In genomic region chr7:84546667-84547066, GRCm38 (mm10) we compare ENCODE assay signal across 23 mouse cellular contexts. TPM values are rescaled to one million over a fixed set of nuclear protein-coding genes. Genes with fewer than 3 reads are reported as not detected.
DNase-seq lines count a peak whose midpoint lies in the region; ATAC-seq lines count a peak whose summit lies in the region.
"Had no signal": no experiment of that assay in that cellular context is flagged by ENCODE, and none has a peak within 500 bp of the region (broad histone marks: within the 10 kb centered on the region; RNA-seq: fewer than 3 reads in every experiment).

No protein-coding gene starts in this region.

- H3K36me3 ChIP-seq in heart, embryonic 10.5 days: no peaks in the 10 kb centered on the region
- no peaks in the 10 kb centered on the region for H3K36me3 ChIP-seq in heart, embryonic 12.5 days
- no peaks in the 10 kb centered on the region for H3K36me3 ChIP-seq in midbrain, embryonic 11.5 days (ENCODE audit: control insufficient read depth, insufficient read depth, low read length)
- H3K36me3 ChIP-seq in midbrain, embryonic 15.5 days (replicated peaks): no peaks in the 10 kb centered on the region
- H3K36me3 ChIP-seq in hindbrain, embryonic 16.5 days (ENCODE audit: control insufficient read depth, insufficient read depth, low read length): no peaks in the 10 kb centered on the region
- H3K36me3 ChIP-seq: embryonic facial prominence, embryonic 15.5 days; forebrain, embryonic 12.5 days; limb, embryonic 10.5 days; midbrain, embryonic 13.5 days had no signal

- 70% methylated on average over 4 of the region's 4 CpGs for WGBS in heart, embryonic 10.5 days
- WGBS in heart, embryonic 12.5 days: 70% methylated on average over 4 of the region's 4 CpGs
- WGBS in midbrain, embryonic 11.5 days: 82% methylated on average over 4 of the region's 4 CpGs
- 87% methylated on average over 4 of the region's 4 CpGs for WGBS in midbrain, embryonic 15.5 days
- 74% methylated on average over 4 of the region's 4 CpGs for WGBS in hindbrain, embryonic 16.5 days

- no peaks in the 10 kb centered on the region for H3K9me3 ChIP-seq in heart, embryonic 10.5 days
- no peaks in the 10 kb centered on the region for H3K9me3 ChIP-seq in heart, embryonic 12.5 days (replicated peaks)
- no peaks in the 10 kb centered on the region for H3K9me3 ChIP-seq in midbrain, embryonic 11.5 days (ENCODE audit: control insufficient read depth, low read length)
- no peaks in the 10 kb centered on the region for H3K9me3 ChIP-seq in midbrain, embryonic 15.5 days
- no peaks in the 10 kb centered on the region for H3K9me3 ChIP-seq in hindbrain, embryonic 16.5 days (ENCODE audit: control insufficient read depth, low read length)
- H3K9me3 ChIP-seq: embryonic facial prominence, embryonic 15.5 days; forebrain, embryonic 12.5 days; limb, embryonic 10.5 days; midbrain, embryonic 13.5 days had no signal

- H3K27me3 ChIP-seq in heart, embryonic 10.5 days (ENCODE audit: insufficient read depth, poor library complexity, severe bottlenecking): no peaks in the 10 kb centered on the region
- H3K27me3 ChIP-seq in heart, embryonic 12.5 days (replicated peaks): no peaks in the 10 kb centered on the region
- H3K27me3 ChIP-seq in midbrain, embryonic 11.5 days (ENCODE audit: control insufficient read depth, insufficient read depth, low read length): no peaks in the 10 kb centered on the region
- no peaks in the 10 kb centered on the region for H3K27me3 ChIP-seq in midbrain, embryonic 15.5 days (replicated peaks)
- no peaks in the 10 kb centered on the region for H3K27me3 ChIP-seq in hindbrain, embryonic 16.5 days (replicated peaks; ENCODE audit: control insufficient read depth, insufficient read depth, low read length)
- H3K27me3 ChIP-seq: embryonic facial prominence, embryonic 15.5 days; forebrain, embryonic 12.5 days; midbrain, embryonic 13.5 days had no signal

- no peak for ATAC-seq in heart, embryonic 12.5 days (ENCODE audit: insufficient number of reproducible peaks, low FRiP score)
- ATAC-seq in midbrain, embryonic 11.5 days (ENCODE audit: low FRiP score): no peak
- no peak for ATAC-seq in midbrain, embryonic 15.5 days (replicated peaks)
- peak; percentile 34; the same call in 1 of the 2 replicates for ATAC-seq in hindbrain, embryonic 16.5 days
- ATAC-seq: intestine, postnatal 0 days; midbrain, embryonic 13.5 days had no signal

- H3K9ac ChIP-seq in heart, embryonic 12.5 days: no peak overlapping the region
- H3K9ac ChIP-seq in midbrain, embryonic 11.5 days (ENCODE audit: low read length): no peak overlapping the region
- H3K9ac ChIP-seq in midbrain, embryonic 15.5 days: no peak overlapping the region
- H3K9ac ChIP-seq in hindbrain, embryonic 16.5 days (ENCODE audit: low read depth, low read length): no peak overlapping the region
- H3K9ac ChIP-seq: embryonic facial prominence, embryonic 15.5 days; forebrain, embryonic 12.5 days; lung, embryonic 14.5 days; midbrain, embryonic 13.5 days had no signal

- H3K4me1 ChIP-seq in heart, embryonic 10.5 days: no peaks in the 10 kb centered on the region
- H3K4me1 ChIP-seq in heart, embryonic 12.5 days (replicated peaks): no peaks in the 10 kb centered on the region
- H3K4me1 ChIP-seq in midbrain, embryonic 11.5 days (ENCODE audit: control insufficient read depth, insufficient read depth, low read length): no peaks in the 10 kb centered on the region
- H3K4me1 ChIP-seq in midbrain, embryonic 15.5 days: no peaks in the 10 kb centered on the region
- no peaks in the 10 kb centered on the region for H3K4me1 ChIP-seq in hindbrain, embryonic 16.5 days (ENCODE audit: control insufficient read depth, insufficient read depth, low read depth, low read length)
- H3K4me1 ChIP-seq: embryonic facial prominence, embryonic 15.5 days; forebrain, embryonic 12.5 days; midbrain, embryonic 13.5 days had no signal

- H3K4me3 ChIP-seq in heart, embryonic 10.5 days: no peak overlapping the region
- no peak overlapping the region for H3K4me3 ChIP-seq in heart, embryonic 12.5 days
- H3K4me3 ChIP-seq in midbrain, embryonic 11.5 days (ENCODE audit: low read depth, low read length): no peak overlapping the region
- H3K4me3 ChIP-seq in midbrain, embryonic 15.5 days: no peak overlapping the region
- no peak overlapping the region for H3K4me3 ChIP-seq in hindbrain, embryonic 16.5 days (ENCODE audit: low read length)
- H3K4me3 ChIP-seq: embryonic facial prominence, embryonic 15.5 days; forebrain, embryonic 12.5 days; limb, embryonic 10.5 days; midbrain, embryonic 13.5 days had no signal

- DNase-seq in heart, embryonic 10.5 days (ENCODE audit: low spot score): peak; percentile 51
- peak; percentile 78 for DNase-seq in midbrain, embryonic 11.5 days (ENCODE audit: low spot score, missing footprints)
- no peak for DNase-seq in spleen, postnatal 14 days (ENCODE audit: low spot score in 2 of 2)
- DNase-seq in cerebellum, adult 9-10 months: no peak
- no peak for DNase-seq in cerebellum, postnatal 4 days (ENCODE audit: low spot score in 2 of 2)
- DNase-seq: B cell, adult 2 months; cerebellum, postnatal 10 days; embryo, embryonic 11 days; gastrocnemius, postnatal 14 days; lung, embryonic 14.5 days; right cerebral cortex, postnatal 25 days had no signal

- no peak overlapping the region for H3K4me2 ChIP-seq in heart, embryonic 12.5 days
- no peak overlapping the region for H3K4me2 ChIP-seq in midbrain, embryonic 11.5 days
- H3K4me2 ChIP-seq in midbrain, embryonic 15.5 days: no peak overlapping the region
- no peak overlapping the region for H3K4me2 ChIP-seq in hindbrain, embryonic 16.5 days (ENCODE audit: low read length)
- H3K4me2 ChIP-seq: embryonic facial prominence, embryonic 15.5 days; forebrain, embryonic 12.5 days; heart, embryonic 11.5 days; liver, embryonic 11.5 days; lung, embryonic 14.5 days; midbrain, embryonic 13.5 days had no signal

- H3K27ac ChIP-seq in heart, embryonic 10.5 days: no peak overlapping the region
- no peak overlapping the region for H3K27ac ChIP-seq in heart, embryonic 12.5 days (ENCODE audit: poor library complexity, severe bottlenecking)
- H3K27ac ChIP-seq in midbrain, embryonic 11.5 days (ENCODE audit: low read depth, low read length): no peak overlapping the region
- H3K27ac ChIP-seq in midbrain, embryonic 15.5 days: no peak overlapping the region
- H3K27ac ChIP-seq in hindbrain, embryonic 16.5 days (ENCODE audit: low read depth, low read length): no peak overlapping the region
- H3K27ac ChIP-seq: embryonic facial prominence, embryonic 15.5 days; forebrain, embryonic 12.5 days; limb, embryonic 10.5 days; macrophage; midbrain, embryonic 13.5 days; stomach, postnatal 0 days had no signal

RNA-seq across cellular contexts. Expression of gene Gm2115, which starts 17.9 kb away (rescaled TPM):
- 0.06 TPM in 2 replicates for polyA plus RNA-seq in heart, embryonic 10.5 days (2016; fragmentation: Nextera tagmentation; extraction: Ambion mirVana)
- 0.10 and 0.41 TPM in 2 replicates for polyA plus RNA-seq in heart, embryonic 12.5 days (2016; fragmentation: Nextera tagmentation; extraction: Ambion mirVana)
- polyA plus RNA-seq in midbrain, embryonic 11.5 days (2014; fragmentation: Nextera tagmentation; extraction: Ambion mirVana): 0.25 and 0.36 TPM in 2 replicates
- 0.86 and 1.0 TPM in 2 replicates for polyA plus RNA-seq in midbrain, embryonic 15.5 days (2015; fragmentation: Nextera tagmentation; extraction: Ambion mirVana)
- 1.9 and 2.0 TPM in 2 replicates for polyA plus RNA-seq in hindbrain, embryonic 16.5 days (2015; fragmentation: Nextera tagmentation; extraction: Ambion mirVana)
- polyA plus RNA-seq: liver, embryonic 11.5 days; macrophage had no signal

RNA-seq across cellular contexts. Expression of gene Fah, which starts 59.9 kb away (rescaled TPM):
- 9.9 and 14.7 TPM in 2 replicates for polyA plus RNA-seq in heart, embryonic 10.5 days (2016; fragmentation: Nextera tagmentation; extraction: Ambion mirVana)
- polyA plus RNA-seq in heart, embryonic 12.5 days (2016; fragmentation: Nextera tagmentation; extraction: Ambion mirVana): 5.9 and 6.9 TPM in 2 replicates
- 3.9 and 5.1 TPM in 2 replicates for polyA plus RNA-seq in midbrain, embryonic 11.5 days (2014; fragmentation: Nextera tagmentation; extraction: Ambion mirVana)
- 9.2 and 10.2 TPM in 2 replicates for polyA plus RNA-seq in midbrain, embryonic 15.5 days (2015; fragmentation: Nextera tagmentation; extraction: Ambion mirVana)
- polyA plus RNA-seq in hindbrain, embryonic 16.5 days (2015; fragmentation: Nextera tagmentation; extraction: Ambion mirVana): 15.7 and 15.9 TPM in 2 replicates

Comparison
In these comparisons a context has a peak if more than half of its experiments do, and no peak if none do; other contexts are left out.
1. DNase-seq: peak in heart, embryonic 10.5 days (single experiment) and midbrain, embryonic 11.5 days (single experiment); none in spleen, postnatal 14 days (0 of 2), cerebellum, adult 9-10 months (single experiment) and cerebellum, postnatal 4 days (0 of 2).